Mouse (Mus musculus) liver, embryonic 11.5 days (tissue): ENCODE results near the gene Kctd20. TPM values are rescaled to one million over a fixed set of nuclear protein-coding genes. Genes with fewer than 3 reads are reported as not detected.

Source experiments
- ATAC-seq: fragments of 200-750 bp; cut with Nextera tagmentation; replicated peaks from 2 replicates; pipeline ENCODE4 v1.8.0; 2017; ENCODE audit warnings: moderate number of reproducible peaks, mild to moderate bottlenecking, moderate TSS enrichment, moderate library complexity; ENCODE audit not compliant: low FRiP score
- DNase-seq: peaks from one replicate; pipeline ENCODE4 v3.0.0-alpha.2; 2017; ENCODE audit warnings: low spot score
- H3K27ac ChIP-seq: fragments of 300-500 bp; sonication (generic); 2 replicates; pipeline ENCODE4 v1.5.1; 2014; ENCODE audit warnings: mild to moderate bottlenecking, low read depth, low read length, control low read depth
- H3K27me3 ChIP-seq: fragments of 300-500 bp; sonication (generic); replicated peaks from 2 replicates; pipeline ENCODE4 v1.6.1; 2014; ENCODE audit warnings: low read length, mixed read lengths; ENCODE audit not compliant: control insufficient read depth, insufficient read depth
- H3K36me3 ChIP-seq: fragments of 300-500 bp; sonication (generic); 2 replicates; pipeline ENCODE4 v1.6.1; 2014; ENCODE audit warnings: mild to moderate bottlenecking, low read length, moderate library complexity, mixed read lengths; ENCODE audit not compliant: control insufficient read depth, insufficient read depth
- H3K4me1 ChIP-seq: fragments of 300-500 bp; sonication (generic); replicated peaks from 2 replicates; pipeline ENCODE4 v1.6.1; 2014; ENCODE audit warnings: low read length, mixed read lengths; ENCODE audit not compliant: control insufficient read depth, insufficient read depth
- H3K4me2 ChIP-seq: fragments of 300-500 bp; sonication (generic); 2 replicates; pipeline ENCODE4 v1.6.1; 2014; ENCODE audit warnings: mild to moderate bottlenecking, control low read depth, moderate library complexity
- H3K4me3 ChIP-seq: fragments of 300-500 bp; sonication (generic); 2 replicates; pipeline ENCODE4 v1.5.1; 2014; ENCODE audit warnings: low read depth, low read length, control low read depth
- H3K9ac ChIP-seq: fragments of 300-500 bp; sonication (generic); 2 replicates; pipeline ENCODE4 v1.6.1; 2014; ENCODE audit warnings: low read depth, low read length, control low read depth
- H3K9me3 ChIP-seq: fragments of 300-500 bp; sonication (generic); 2 replicates; pipeline ENCODE4 v1.6.1; 2016; ENCODE audit warnings: low read length, inconsistent platforms, mixed read lengths; ENCODE audit not compliant: control insufficient read depth
- WGBS: fragments of 180-500 bp; shearing (Covaris S2); extraction: QIAGEN DNeasy Blood & Tissue Kit; methylation state at CpG from one replicate; pipeline ENCODE4 v1.1.7; 2014; 5-methylcytosine and 5-hydroxymethylcytosine counted together
- polyA plus RNA-seq: library from polyadenylated mRNA; unstranded; fragments of >200 nt; fragmentation: Nextera tagmentation; extraction: Ambion mirVana; gene quantifications from 2 replicates; pipeline ENCODE4 v1.2.1, GENCODE M21; 2014

Kctd20 gene
- polyA plus RNA-seq, 1 experiment from 2014 or later, result 75.2 TPM

- H3K27me3 ChIP-seq, result no peaks in the 10 kb centered on the region
- H3K36me3 ChIP-seq, result no peaks in the 10 kb centered on the region
- peak overlapping the region; percentile 9; the same call in 1 of the 2 replicates for H3K9ac ChIP-seq
- ATAC-seq, result no peak
- peak overlapping the region; percentile 98; the same call in 1 of the 2 replicates for H3K27ac ChIP-seq
- H3K4me1 ChIP-seq, result peaks cover 20% of the 10 kb centered on the region
- no peak for DNase-seq
- H3K9me3 ChIP-seq, result no peaks in the 10 kb centered on the region
- H3K4me3 ChIP-seq, result no peak overlapping the region
- no peak overlapping the region for H3K4me2 ChIP-seq
- 89% methylated on average over 4 of the region's 4 CpGs for WGBS
Observed at GRCm38 (mm10) chr17:28929369-28929768, 22.4 kb upstream of the Kctd20 start.

GRCm38 (mm10) chr17:28930392-28931074 lies 21.2 kb upstream of the Kctd20 start:
- no peaks in the 10 kb centered on the region for H3K9me3 ChIP-seq
- WGBS, result 19% methylated on average over 14 of the region's 14 CpGs
- peak overlapping the region; percentile 98 for H3K27ac ChIP-seq
- H3K36me3 ChIP-seq, result no peaks in the 10 kb centered on the region
- H3K27me3 ChIP-seq, result no peaks in the 10 kb centered on the region
- H3K4me1 ChIP-seq, result peaks cover 20% of the 10 kb centered on the region
- H3K9ac ChIP-seq, result peak overlapping the region; percentile 77
- peak overlapping the region; percentile 23; the same call in 1 of the 2 replicates for H3K4me3 ChIP-seq
- DNase-seq (peak; percentile 73), ATAC-seq (peak; percentile 83)
- peak overlapping the region; percentile 64 for H3K4me2 ChIP-seq

GRCm38 (mm10) chr17:28931436-28932211 lies 20.1 kb upstream of the Kctd20 start:
- Histone ChIP-seq H3K4me1 (peaks cover 29% of the 10 kb centered on the region), H3K27ac (peak overlapping the region; percentile 98), H3K4me3 (no peak overlapping the region), H3K4me2 (no peak overlapping the region), H3K9ac (peak overlapping the region; percentile 37; the same call in 1 of the 2 replicates), H3K27me3 (no peaks in the 10 kb centered on the region), H3K36me3 (no peaks in the 10 kb centered on the region), H3K9me3 (no peaks in the 10 kb centered on the region)
- no peak for ATAC-seq
- WGBS, result 88% methylated on average over 18 of the region's 18 CpGs
- DNase-seq, result no peak

GRCm38 (mm10) chr17:28932274-28932673 lies 19.5 kb upstream of the Kctd20 start:
- no peak overlapping the region for H3K4me3 ChIP-seq
- 83% methylated on average over 4 of the region's 4 CpGs for WGBS
- ATAC-seq (no peak), DNase-seq (no peak)
- no peak overlapping the region for H3K4me2 ChIP-seq
- no peaks in the 10 kb centered on the region; the same call in 1 of the 2 replicates for H3K9me3 ChIP-seq
- H3K27ac ChIP-seq, result no peak overlapping the region
- no peaks in the 10 kb centered on the region for H3K27me3 ChIP-seq
- no peaks in the 10 kb centered on the region for H3K36me3 ChIP-seq
- peaks cover 26% of the 10 kb centered on the region for H3K4me1 ChIP-seq
- H3K9ac ChIP-seq, result no peak overlapping the region

GRCm38 (mm10) chr17:28934120-28934916 lies 17.4 kb upstream of the Kctd20 start:
- H3K4me3 ChIP-seq, result no peak overlapping the region
- 0 out of 2 replicates have a peak overlapping the region, but pooled peaks have one; percentile 43 for H3K9ac ChIP-seq
- H3K4me2 ChIP-seq, result no peak overlapping the region
- H3K27ac ChIP-seq, result 0 out of 2 replicates have a peak overlapping the region, but pooled peaks have one; percentile 0
- no peak for DNase-seq
- H3K9me3 ChIP-seq, result no peaks in the 10 kb centered on the region; the same call in 1 of the 2 replicates
- H3K27me3 ChIP-seq, result no peaks in the 10 kb centered on the region
- ATAC-seq, result no peak
- peaks cover 26% of the 10 kb centered on the region for H3K4me1 ChIP-seq
- 74% methylated on average over 19 of the region's 19 CpGs for WGBS
- H3K36me3 ChIP-seq, result no peaks in the 10 kb centered on the region

- ATAC-seq (peak; percentile 68), DNase-seq (no peak)
- peak overlapping the region; percentile 68; the same call in 1 of the 2 replicates for H3K27ac ChIP-seq
Observed at GRCm38 (mm10) chr17:28936133-28936532, 15.6 kb upstream of the Kctd20 start.

GRCm38 (mm10) chr17:28936622-28937345 lies 15.0 kb upstream of the Kctd20 start:
- Histone ChIP-seq H3K4me2 (no peak overlapping the region), H3K4me3 (no peak overlapping the region), H3K9ac (no peak overlapping the region), H3K9me3 (no peaks in the 10 kb centered on the region; the same call in 1 of the 2 replicates), H3K36me3 (no peaks in the 10 kb centered on the region), H3K27me3 (no peaks in the 10 kb centered on the region), H3K27ac (no peak overlapping the region), H3K4me1 (peaks cover 9% of the 10 kb centered on the region)
- DNase-seq, result no peak
- ATAC-seq, result no peak
- WGBS, result 79% methylated on average over 10 of the region's 10 CpGs

More at GRCm38 (mm10) chr17:28936133-28936532, 15.6 kb upstream of the Kctd20 start:
- H3K9me3 ChIP-seq, result no peaks in the 10 kb centered on the region; the same call in 1 of the 2 replicates
- no peaks in the 10 kb centered on the region for H3K36me3 ChIP-seq
- WGBS, result 51% methylated on average over 7 of the region's 7 CpGs
- H3K4me2 ChIP-seq, result no peak overlapping the region
- H3K4me1 ChIP-seq, result peaks cover 15% of the 10 kb centered on the region
- H3K27me3 ChIP-seq, result no peaks in the 10 kb centered on the region
- 0 out of 2 replicates have a peak overlapping the region, but pooled peaks have one; percentile 25 for H3K9ac ChIP-seq
- H3K4me3 ChIP-seq, result no peak overlapping the region
